Mouse (Mus musculus): ENCODE results near the gene Pwwp2b. TPM values are rescaled to one million over a fixed set of nuclear protein-coding genes. Genes with fewer than 3 reads are reported as not detected.

Pwwp2b gene
- total RNA-seq, 2 experiments from 2014 or later, result 8.1 to 9.8 TPM

Other genes with a start within 250 kb of the Pwwp2b start
- gene Dpysl4, start 162.5 kb upstream of the Pwwp2b start, total RNA-seq (2021), result 1 to 10 TPM; 2.8 to 3.3 TPM
- gene Lrrc27, start 35.5 kb upstream of the Pwwp2b start, total RNA-seq (2021), result 10 to 100 TPM in 1 of 2 experiments, 1 to 10 TPM in 1; 9.3 to 10.0 TPM
- 1 to 10 TPM; 2.8 to 4.6 TPM for gene Stk32c, start 35.2 kb upstream of the Pwwp2b start, total RNA-seq (2021)
- 100 to 1,000 TPM; 185 to 197 TPM for gene Inpp5a, start 140.6 kb downstream of the Pwwp2b start, total RNA-seq (2021)